Mouse (Mus musculus): ENCODE data around the gene Nf1. TPM values are rescaled to one million over a fixed set of nuclear protein-coding genes. Genes with fewer than 3 reads are reported as not detected.

Nf1 gene
- polyA plus RNA-seq, 1 experiment, result 4.4 TPM

DNA sequence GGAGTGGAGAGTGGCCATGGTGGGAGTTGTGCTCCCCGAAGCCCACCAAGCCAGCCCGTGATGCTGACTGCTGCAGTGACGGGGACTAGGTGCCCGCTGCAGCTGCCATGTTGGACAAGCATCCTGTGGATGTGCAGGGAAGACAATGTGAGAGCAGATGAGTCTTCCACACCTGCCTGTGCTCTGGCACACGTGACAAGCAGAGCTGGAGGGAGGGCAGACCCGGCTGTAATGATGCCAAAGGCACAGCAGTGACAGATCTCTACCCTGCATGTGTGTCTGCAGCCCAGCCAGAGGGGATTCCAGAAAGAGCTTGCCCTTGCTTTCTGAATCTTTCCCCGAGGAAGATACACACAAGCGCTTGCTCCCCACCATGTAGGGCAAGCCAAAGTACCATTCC, 278.5 kb downstream of the Nf1 start:
- no peaks in the 10 kb centered on the region; the same call in 1 of the 2 replicates for H3K4me1 ChIP-seq (ENCODE audit: control insufficient read depth, insufficient read depth, insufficient read length)
- no peak overlapping the region for H3K27ac ChIP-seq (ENCODE audit: insufficient read depth, low read length)
- H3K36me3 ChIP-seq (ENCODE audit: control insufficient read depth, insufficient read depth, low read length), result no peaks in the 10 kb centered on the region
- H3K27me3 ChIP-seq (ENCODE audit: control insufficient read depth, insufficient read depth, low read length), result no peaks in the 10 kb centered on the region
- no peak overlapping the region for H3K4me3 ChIP-seq (ENCODE audit: extremely low read depth, insufficient read depth, insufficient read length)
- WGBS, result 89% methylated on average over 8 of the region's 8 CpGs
- TF ChIP-seq POLR2A (IDR thresholded peaks at IDR 0.05; ENCODE audit: low read depth, low read length) (no peak), CTCF (IDR thresholded peaks at IDR 0.05; ENCODE audit: extremely low read depth, insufficient read depth, insufficient read length, insufficient replicate concordance) (no peak)
- no peak for DNase-seq (ENCODE audit: low read depth in 1 of 2, low spot score in 2 of 2)

DNA sequence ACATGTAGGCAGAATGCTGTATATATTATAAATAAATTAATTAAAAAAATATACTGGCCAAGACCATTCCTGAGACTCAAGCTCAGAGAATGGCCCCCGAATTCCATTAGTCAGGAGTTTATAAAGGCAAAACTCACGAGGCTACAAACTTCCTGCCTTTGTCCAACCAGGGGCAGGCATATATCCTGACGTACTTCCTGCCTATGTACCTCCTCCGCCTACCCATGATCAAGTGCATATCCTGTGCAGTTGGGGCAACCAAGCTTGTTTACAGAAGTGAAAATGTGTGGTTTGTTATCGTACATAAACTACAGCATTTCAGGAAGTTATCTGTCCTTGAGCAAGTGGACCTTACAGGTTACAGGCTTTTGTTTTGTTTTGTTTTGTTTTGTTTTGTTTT, 283.5 kb downstream of the Nf1 start:
- DNase-seq (ENCODE audit: low read depth in 1 of 2, low spot score in 2 of 2), result peak in 1 of 2 experiments; percentile 80
- Histone ChIP-seq H3K27me3 (ENCODE audit: control insufficient read depth, insufficient read depth, low read length) (no peaks in the 10 kb centered on the region), H3K36me3 (ENCODE audit: control insufficient read depth, insufficient read depth, low read length) (no peaks in the 10 kb centered on the region), H3K4me1 (ENCODE audit: control insufficient read depth, insufficient read depth, insufficient read length) (no peaks in the 10 kb centered on the region), H3K27ac (ENCODE audit: insufficient read depth, low read length) (no peak overlapping the region), H3K4me3 (ENCODE audit: extremely low read depth, insufficient read depth, insufficient read length) (no peak overlapping the region)
- WGBS, result 21% methylated on average over 5 of the region's 5 CpGs
- TF ChIP-seq CTCF (IDR thresholded peaks at IDR 0.05; ENCODE audit: extremely low read depth, insufficient read depth, insufficient read length, insufficient replicate concordance), result no peak
- no peak for TF ChIP-seq POLR2A (IDR thresholded peaks at IDR 0.05; ENCODE audit: low read depth, low read length)

DNA sequence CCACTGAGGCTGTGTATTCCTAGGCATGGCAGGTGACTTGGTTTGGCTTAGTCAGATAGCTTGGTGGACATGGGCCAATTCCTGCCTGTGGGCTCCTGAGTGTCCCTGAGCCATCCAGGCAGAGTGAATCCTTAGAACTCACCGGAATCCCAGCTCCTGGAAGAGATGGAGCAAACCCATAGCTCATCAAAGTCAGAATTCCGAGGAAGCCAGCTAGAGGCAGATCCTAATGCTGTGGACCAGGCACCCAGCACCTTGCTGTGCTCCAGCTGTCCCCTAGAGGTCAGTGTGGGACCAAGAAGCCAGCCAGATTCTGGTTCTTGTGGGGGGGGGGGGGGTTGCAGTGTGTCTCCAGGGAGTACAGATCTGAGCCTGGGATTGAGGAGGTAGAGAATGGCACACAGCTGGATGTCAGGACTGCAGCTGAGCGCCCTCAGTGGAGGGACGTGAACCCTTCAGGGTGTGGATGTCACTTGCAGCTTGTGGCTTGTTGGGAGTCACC, 285.4 kb downstream of the Nf1 start:
- Histone ChIP-seq H3K4me3 (ENCODE audit: extremely low read depth, insufficient read depth, insufficient read length) (no peak overlapping the region), H3K4me1 (ENCODE audit: control insufficient read depth, insufficient read depth, insufficient read length) (no peaks in the 10 kb centered on the region), H3K27me3 (ENCODE audit: control insufficient read depth, insufficient read depth, low read length) (no peaks in the 10 kb centered on the region), H3K36me3 (ENCODE audit: control insufficient read depth, insufficient read depth, low read length) (no peaks in the 10 kb centered on the region), H3K27ac (ENCODE audit: insufficient read depth, low read length) (no peak overlapping the region)
- DNase-seq (ENCODE audit: low read depth in 1 of 2, low spot score in 2 of 2), result peak; percentile 40 to 58
- no peak for TF ChIP-seq POLR2A (IDR thresholded peaks at IDR 0.05; ENCODE audit: low read depth, low read length)
- TF ChIP-seq CTCF (IDR thresholded peaks at IDR 0.05; ENCODE audit: extremely low read depth, insufficient read depth, insufficient read length, insufficient replicate concordance), result peak; percentile 69; the same call in 1 of the 2 replicates
- 35% methylated on average over 4 of the region's 4 CpGs for WGBS

GRCm38 (mm10) chr11:79628716-79629115, 289.2 kb downstream of the Nf1 start:
- no peaks in the 10 kb centered on the region for H3K27me3 ChIP-seq (ENCODE audit: control insufficient read depth, insufficient read depth, low read length)
- TF ChIP-seq POLR2A (IDR thresholded peaks at IDR 0.05; ENCODE audit: low read depth, low read length) (no peak), CTCF (IDR thresholded peaks at IDR 0.05; ENCODE audit: extremely low read depth, insufficient read depth, insufficient read length, insufficient replicate concordance) (peak; percentile 38; the same call in 1 of the 2 replicates)
- H3K27ac ChIP-seq (ENCODE audit: insufficient read depth, low read length), result no peak overlapping the region
- no peak for DNase-seq (ENCODE audit: low read depth in 1 of 2, low spot score in 2 of 2)
- no peaks in the 10 kb centered on the region for H3K36me3 ChIP-seq (ENCODE audit: control insufficient read depth, insufficient read depth, low read length)
- WGBS, result 58% methylated on average over 3 of the region's 3 CpGs
- no peaks in the 10 kb centered on the region for H3K4me1 ChIP-seq (ENCODE audit: control insufficient read depth, insufficient read depth, insufficient read length)
- H3K4me3 ChIP-seq (ENCODE audit: extremely low read depth, insufficient read depth, insufficient read length), result no peak overlapping the region

DNA sequence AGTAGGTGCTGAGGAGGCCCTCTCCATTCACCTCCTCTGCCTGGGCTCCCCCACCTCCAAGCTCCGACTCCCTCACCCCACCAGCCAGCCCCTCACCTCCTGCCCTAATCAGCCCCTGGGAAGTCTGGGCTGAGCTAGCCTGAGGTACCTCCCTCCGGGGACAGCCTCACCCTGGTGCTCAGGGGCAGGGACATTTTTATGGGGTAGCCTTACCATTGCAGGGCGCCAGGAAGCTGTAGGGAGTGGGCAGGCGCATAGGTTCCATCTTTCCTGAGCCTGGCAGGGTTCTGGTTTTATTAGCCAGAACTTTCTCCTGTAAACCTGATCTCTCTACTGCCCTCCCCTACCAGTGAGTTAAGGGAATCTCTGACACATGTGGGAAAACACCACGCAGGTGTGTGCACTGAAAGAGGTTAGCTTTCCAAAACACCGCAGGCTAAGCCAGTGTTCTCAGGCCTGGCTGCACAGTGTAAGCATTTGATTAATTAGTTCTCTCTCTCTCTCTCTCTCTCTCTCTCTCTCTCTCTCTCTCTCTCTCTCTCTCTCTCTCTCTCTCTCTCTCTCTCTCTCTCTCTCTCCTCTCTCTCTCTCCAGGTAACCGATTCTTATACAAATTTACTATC, 290.4 kb downstream of the Nf1 start:
- Histone ChIP-seq H3K4me1 (ENCODE audit: control insufficient read depth, insufficient read depth, insufficient read length) (no peaks in the 10 kb centered on the region), H3K27me3 (ENCODE audit: control insufficient read depth, insufficient read depth, low read length) (no peaks in the 10 kb centered on the region), H3K27ac (ENCODE audit: insufficient read depth, low read length) (no peak overlapping the region), H3K36me3 (ENCODE audit: control insufficient read depth, insufficient read depth, low read length) (no peaks in the 10 kb centered on the region), H3K4me3 (ENCODE audit: extremely low read depth, insufficient read depth, insufficient read length) (no peak overlapping the region)
- TF ChIP-seq POLR2A (IDR thresholded peaks at IDR 0.05; ENCODE audit: low read depth, low read length) (no peak), CTCF (IDR thresholded peaks at IDR 0.05; ENCODE audit: extremely low read depth, insufficient read depth, insufficient read length, insufficient replicate concordance) (no peak)
- 89% methylated on average over 7 of the region's 7 CpGs for WGBS
- DNase-seq (ENCODE audit: low read depth in 1 of 2, low spot score in 2 of 2), result no peak

- no peak overlapping the region for H3K4me3 ChIP-seq (ENCODE audit: extremely low read depth, insufficient read depth, insufficient read length)
- H3K36me3 ChIP-seq (ENCODE audit: control insufficient read depth, insufficient read depth, low read length), result no peaks in the 10 kb centered on the region
- H3K27me3 ChIP-seq (ENCODE audit: control insufficient read depth, insufficient read depth, low read length), result no peaks in the 10 kb centered on the region
- no peaks in the 10 kb centered on the region for H3K4me1 ChIP-seq (ENCODE audit: control insufficient read depth, insufficient read depth, insufficient read length)
- TF ChIP-seq POLR2A (IDR thresholded peaks at IDR 0.05; ENCODE audit: low read depth, low read length), result no peak
- no peak for TF ChIP-seq CTCF (IDR thresholded peaks at IDR 0.05; ENCODE audit: extremely low read depth, insufficient read depth, insufficient read length, insufficient replicate concordance)
- 86% methylated on average over 6 of the region's 6 CpGs for WGBS
- H3K27ac ChIP-seq (ENCODE audit: insufficient read depth, low read length), result no peak overlapping the region
- no peak for DNase-seq (ENCODE audit: low read depth in 1 of 2, low spot score in 2 of 2)
Observed at GRCm38 (mm10) chr11:79630521-79630920, 291.0 kb downstream of the Nf1 start.

Other genes with a start within 250 kb of the Nf1 start
- 14.5 and 25.0 TPM in 2 replicates for gene Ksr1, start 193.3 kb upstream of the Nf1 start, polyA plus RNA-seq (2012; rRNA removed)
- gene Wsb1, start 85.0 kb upstream of the Nf1 start, polyA plus RNA-seq (2012; rRNA removed), result 30.1 and 48.1 TPM in 2 replicates
- not detected in 2 replicates for gene Gm9964, start 42.8 kb upstream of the Nf1 start, polyA plus RNA-seq (2012; rRNA removed)
- not detected in 2 replicates for gene Omg, start 164.4 kb downstream of the Nf1 start, polyA plus RNA-seq (2012; rRNA removed)
- gene Evi2b, start 184.1 kb downstream of the Nf1 start, polyA plus RNA-seq (2012; rRNA removed), result 56.7 and 57.3 TPM in 2 replicates
- 12.2 and 13.9 TPM in 2 replicates for gene Evi2, start 190.9 kb downstream of the Nf1 start, polyA plus RNA-seq (2012; rRNA removed)
- 22.0 and 25.1 TPM in 2 replicates for gene Evi2a, start 190.9 kb downstream of the Nf1 start, polyA plus RNA-seq (2012; rRNA removed)